Mouse (Mus musculus) MEL (cell line): ENCODE measurements at regions not wholly inside any gene's neighbourhood (a gene's known extent, or its start where the extent isn't known, plus 50 kb on each side); places are given as distances from the start of the nearest gene placed in this dataset.

Experiments
- DNase-seq: peaks from one replicate; pipeline ENCODE4 v3.0.0; 2011; ENCODE audit warnings: low read depth, low spot score
- H3K27ac ChIP-seq: 2 replicates; pipeline ENCODE4 v1.5.1; 2012; ENCODE audit warnings: low read depth, mild to moderate bottlenecking, control low read depth, low read length, moderate library complexity; ENCODE audit not compliant: control insufficient read depth
- H3K27me3 ChIP-seq, 2 experiments: fragments of 150-350 bp in 1 of 2; sonication (generic) in 1 of 2; 2 replicates each; pipeline ENCODE4 v1.6.1; 2012; ENCODE audit warnings: low read length in 2 of 2, mild to moderate bottlenecking in 2 of 2, improper control_type of control experiment in 1 of 2, moderate library complexity in 1 of 2; ENCODE audit not compliant: insufficient read depth in 2 of 2, control insufficient read depth in 1 of 2
- H3K36me3 ChIP-seq, 2 experiments: 2 replicates each; pipeline ENCODE4 v1.6.1; 2012 to 2014; ENCODE audit warnings: low read length in 2 of 2, improper control_type of control experiment in 1 of 2, inconsistent platforms in 1 of 2, mild to moderate bottlenecking in 1 of 2; ENCODE audit not compliant: insufficient read depth in 2 of 2, control insufficient read depth in 1 of 2
- H3K4me1 ChIP-seq, 2 experiments: fragments of 150-350 bp in 1 of 2; sonication (generic) in 1 of 2; 2 replicates each; pipeline ENCODE4 v1.6.1; 2012; ENCODE audit warnings: low read length in 2 of 2, improper control_type of control experiment in 1 of 2, mild to moderate bottlenecking in 1 of 2; ENCODE audit not compliant: insufficient read depth in 2 of 2, control insufficient read depth in 1 of 2
- H3K4me3 ChIP-seq, 2 experiments: fragments of 150-350 bp in 1 of 2; sonication (generic) in 1 of 2; 2 replicates each; pipeline ENCODE4 v1.5.1; 2012; ENCODE audit warnings: low read depth in 2 of 2, low read length in 2 of 2, mild to moderate bottlenecking in 2 of 2, moderate library complexity in 2 of 2, control low read depth in 1 of 2, improper control_type of control experiment in 1 of 2; ENCODE audit not compliant: control insufficient read depth in 1 of 2, insufficient read depth in 1 of 2
- H3K79me2 ChIP-seq: 2 replicates; pipeline ENCODE4 v1.6.1; 2012; ENCODE audit warnings: mild to moderate bottlenecking, low read length, moderate library complexity; ENCODE audit not compliant: control insufficient read depth, poor library complexity, insufficient read depth
- H3K9ac ChIP-seq: 2 replicates; pipeline ENCODE4 v1.6.1; 2012; ENCODE audit warnings: low read depth, mild to moderate bottlenecking, control low read depth, low read length, moderate library complexity; ENCODE audit not compliant: control insufficient read depth, poor library complexity, severe bottlenecking
- H3K9me3 ChIP-seq: fragments of 150-350 bp; sonication (generic); replicated peaks from 2 replicates; pipeline ENCODE4 v1.6.1; 2012; ENCODE audit warnings: mild to moderate bottlenecking, low read length, improper control_type of control experiment, moderate library complexity; ENCODE audit not compliant: insufficient read depth
- BHLHE40 ChIP-seq: IDR thresholded peaks from 2 replicates; pipeline ENCODE4 v1.6.1; 2012; ENCODE audit warnings: low read depth, mild to moderate bottlenecking, inconsistent platforms, low read length, improper control_type of control experiment, borderline replicate concordance
- CHD1 ChIP-seq: IDR thresholded peaks from 2 replicates; pipeline ENCODE4 v1.6.1; 2012; ENCODE audit warnings: low read depth, mild to moderate bottlenecking, inconsistent platforms, low read length, improper control_type of control experiment
- CTCF ChIP-seq, 3 experiments: IDR thresholded peaks in 2 of 3; conservative IDR thresholded peaks in 1 of 3; 2 replicates each; pipeline ENCODE4 v1.5.1; 2011 to 2012; ENCODE audit warnings: low read length in 3 of 3, low read depth in 2 of 3, mild to moderate bottlenecking in 2 of 3, improper control_type of control experiment in 1 of 3, inconsistent platforms in 1 of 3, mixed read lengths in 1 of 3, moderate library complexity in 1 of 3; ENCODE audit not compliant: control insufficient read depth in 1 of 3, insufficient read depth in 1 of 3, poor library complexity in 1 of 3, severe bottlenecking in 1 of 3
- E2F4 ChIP-seq: IDR thresholded peaks from 2 replicates; pipeline ENCODE4 v1.6.1; 2011; ENCODE audit warnings: low read depth, low read length, improper control_type of control experiment, borderline replicate concordance
- ELF1 ChIP-seq: IDR thresholded peaks from 2 replicates; pipeline ENCODE4 v1.6.1; 2014; ENCODE audit warnings: low read depth, mild to moderate bottlenecking, inconsistent platforms, low read length, improper control_type of control experiment, moderate library complexity
- GATA1 ChIP-seq: IDR thresholded peaks from 2 replicates; pipeline ENCODE4 v1.6.1; 2011; ENCODE audit warnings: low read depth, low read length, improper control_type of control experiment
- HCFC1 ChIP-seq: IDR thresholded peaks from 2 replicates; pipeline ENCODE4 v1.6.1; 2012; ENCODE audit warnings: low read depth, mild to moderate bottlenecking, inconsistent platforms, low read length, improper control_type of control experiment, moderate library complexity
- JUND ChIP-seq: IDR thresholded peaks from 2 replicates; pipeline ENCODE4 v1.6.1; 2011; ENCODE audit warnings: low read depth, mild to moderate bottlenecking, improper control_type of control experiment, low read length
- MAFK ChIP-seq: IDR thresholded peaks from 2 replicates; pipeline ENCODE4 v1.6.1; 2011; ENCODE audit warnings: low read depth, mild to moderate bottlenecking, low read length, improper control_type of control experiment, borderline replicate concordance
- MAX ChIP-seq: IDR thresholded peaks from 2 replicates; pipeline ENCODE4 v1.6.1; 2011; ENCODE audit warnings: low read length, improper control_type of control experiment
- MAZ ChIP-seq: IDR thresholded peaks from 2 replicates; pipeline ENCODE4 v1.6.1; 2012; ENCODE audit warnings: low read depth, mild to moderate bottlenecking, inconsistent platforms, low read length, improper control_type of control experiment
- MYB ChIP-seq: IDR thresholded peaks from 2 replicates; pipeline ENCODE4 v1.6.1; 2011; ENCODE audit warnings: mild to moderate bottlenecking, low read depth, low read length, improper control_type of control experiment
- NRF1 ChIP-seq: IDR thresholded peaks from 2 replicates; pipeline ENCODE4 v1.6.1; 2014; ENCODE audit warnings: low read depth, mild to moderate bottlenecking, inconsistent platforms, low read length, improper control_type of control experiment, moderate library complexity; ENCODE audit not compliant: poor library complexity, insufficient read depth, severe bottlenecking
- POLR2A ChIP-seq, 2 experiments: IDR thresholded peaks; 2 replicates each; pipeline ENCODE4 v1.6.1; 2011 to 2012; ENCODE audit warnings: low read length in 2 of 2, mild to moderate bottlenecking in 2 of 2, control low read depth in 1 of 2, improper control_type of control experiment in 1 of 2, low read depth in 1 of 2, moderate library complexity in 1 of 2; ENCODE audit not compliant: control insufficient read depth in 1 of 2, insufficient read depth in 1 of 2, poor library complexity in 1 of 2
- POLR2AphosphoS5 ChIP-seq: IDR thresholded peaks from 2 replicates; pipeline ENCODE4 v1.6.1; 2012; ENCODE audit warnings: low read depth, borderline replicate concordance, mild to moderate bottlenecking, inconsistent platforms, low read length, moderate library complexity, mixed read lengths
- RAD21 ChIP-seq: IDR thresholded peaks from 2 replicates; pipeline ENCODE4 v1.6.1; 2011; ENCODE audit warnings: mild to moderate bottlenecking, low read depth, low read length, improper control_type of control experiment
- SIN3A ChIP-seq: IDR thresholded peaks from 2 replicates; pipeline ENCODE4 v1.6.1; 2012; ENCODE audit warnings: low read length, improper control_type of control experiment, inconsistent platforms
- SMC3 ChIP-seq: IDR thresholded peaks from 2 replicates; pipeline ENCODE4 v1.6.1; 2011; ENCODE audit warnings: low read depth, low read length, improper control_type of control experiment
- TAL1 ChIP-seq: IDR thresholded peaks from 2 replicates; pipeline ENCODE4 v1.6.1; 2012; ENCODE audit warnings: mild to moderate bottlenecking, inconsistent platforms, low read length, moderate library complexity, mixed read lengths
- TBP ChIP-seq: IDR thresholded peaks from 2 replicates; pipeline ENCODE4 v1.8.0; 2011; ENCODE audit warnings: low read depth, low read length, improper control_type of control experiment
- TCF12 ChIP-seq: IDR thresholded peaks from 2 replicates; pipeline ENCODE4 v1.6.1; 2014; ENCODE audit warnings: low read depth, mild to moderate bottlenecking, inconsistent platforms, low read length, improper control_type of control experiment, moderate library complexity
- USF1 ChIP-seq: IDR thresholded peaks from 2 replicates; pipeline ENCODE4 v1.6.1; 2014; ENCODE audit warnings: low read depth, mild to moderate bottlenecking, inconsistent platforms, low read length, improper control_type of control experiment, moderate library complexity
- USF2 ChIP-seq, 2 experiments: IDR thresholded peaks; 2 replicates each; pipeline ENCODE4 v1.6.1; 2011 to 2012; ENCODE audit warnings: improper control_type of control experiment in 2 of 2, low read length in 2 of 2, borderline replicate concordance in 1 of 2, inconsistent platforms in 1 of 2, low read depth in 1 of 2, mild to moderate bottlenecking in 1 of 2; ENCODE audit not compliant: insufficient read depth in 1 of 2
- ZC3H11A ChIP-seq: IDR thresholded peaks from 2 replicates; pipeline ENCODE4 v1.6.1; 2012; ENCODE audit warnings: low read depth, mild to moderate bottlenecking, inconsistent platforms, low read length, improper control_type of control experiment
- ZMIZ1 ChIP-seq: IDR thresholded peaks from 2 replicates; pipeline ENCODE4 v1.6.1; 2012; ENCODE audit warnings: low read depth, mild to moderate bottlenecking, inconsistent platforms, low read length, improper control_type of control experiment, moderate library complexity
- ZNF384 ChIP-seq: IDR thresholded peaks from 2 replicates; pipeline ENCODE4 v1.6.1; 2012; ENCODE audit warnings: low read depth, mild to moderate bottlenecking, inconsistent platforms, low read length, improper control_type of control experiment

DNA sequence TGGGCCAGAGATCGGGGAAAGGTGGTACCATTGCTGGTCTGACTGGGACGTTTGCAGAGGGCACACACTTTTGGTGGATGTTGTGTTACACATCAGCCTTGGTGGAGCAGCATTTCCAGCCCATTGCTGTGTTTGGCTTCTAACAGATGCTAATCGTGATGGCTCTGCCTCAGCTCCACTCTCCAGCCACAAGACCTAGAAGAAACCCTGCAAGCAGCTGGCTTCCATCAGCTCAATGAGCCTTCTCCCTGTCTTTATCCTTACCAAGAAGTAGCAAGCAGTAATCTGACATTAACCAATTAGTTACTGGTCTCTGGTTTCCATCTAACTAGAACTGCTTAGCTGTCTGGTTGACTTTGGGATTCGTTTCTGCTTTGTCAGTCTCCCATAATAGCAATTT is 188.8 kb downstream of the Ly86 start:
- Histone ChIP-seq H3K9me3 (no peaks in the 10 kb centered on the region), H3K36me3 (no peaks in the 10 kb centered on the region), H3K4me3 (no peak overlapping the region), H3K27me3 (peaks cover 1 to 5% of the 10 kb centered on the region in 2 experiments; a peak in 3 of 4 replicates), H3K27ac (no peak overlapping the region), H3K4me1 (no peaks in the 10 kb centered on the region), H3K79me2 (no peaks in the 10 kb centered on the region), H3K9ac (no peak overlapping the region)
- TF ChIP-seq MAX (no peak), POLR2AphosphoS5 (no peak), SMC3 (no peak), RAD21 (no peak), USF2 (IDR thresholded peaks at IDR 0.05; ENCODE audit: borderline replicate concordance in 1 of 2, insufficient read depth in 1 of 2, low read depth in 1 of 2, low read length in 2 of 2) (no peak), SIN3A (no peak), JUND (no peak), CTCF (IDR thresholded peaks at IDR 0.05 in 2 of 3, conservative IDR thresholded peaks at IDR 0.05 in 1 of 3; ENCODE audit: control insufficient read depth in 1 of 3, insufficient read depth in 1 of 3, low read depth in 2 of 3, low read length in 3 of 3, poor library complexity in 1 of 3, severe bottlenecking in 1 of 3) (no peak), NRF1 (no peak), ZC3H11A (no peak), TAL1 (no peak), HCFC1 (no peak), CHD1 (no peak), BHLHE40 (no peak), USF1 (no peak), ZMIZ1 (no peak), POLR2A (IDR thresholded peaks at IDR 0.05; ENCODE audit: control insufficient read depth in 1 of 2, insufficient read depth in 1 of 2, low read depth in 1 of 2, low read length in 2 of 2, poor library complexity in 1 of 2) (no peak), MAZ (no peak), MAFK (no peak), GATA1 (no peak)
- DNase-seq = no peak

DNA sequence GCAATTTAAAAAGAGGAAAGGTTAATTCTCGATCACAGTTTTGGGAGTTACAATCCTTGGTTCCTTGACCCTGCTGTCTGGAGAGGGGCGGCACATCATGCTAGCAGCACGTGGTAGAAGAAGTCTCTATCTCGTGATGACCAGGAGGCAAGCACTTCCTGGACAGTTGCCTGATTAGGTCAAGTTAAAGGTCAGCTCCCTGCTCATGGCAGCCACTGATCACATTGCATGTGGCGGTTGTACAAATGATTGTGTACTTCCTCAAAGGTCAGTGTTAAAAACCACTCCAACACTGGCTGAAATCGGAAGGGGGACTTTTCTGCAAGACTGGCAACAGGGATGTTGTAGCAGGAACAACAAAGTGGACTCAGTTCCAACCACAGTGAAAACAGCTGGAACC is 192.3 kb downstream of the Ly86 start:
- Histone ChIP-seq H3K27ac (no peak overlapping the region), H3K36me3 (no peaks in the 10 kb centered on the region), H3K79me2 (no peaks in the 10 kb centered on the region), H3K27me3 (peaks cover 0 to 2% of the 10 kb centered on the region in 2 experiments; a peak in 3 of 4 replicates), H3K4me3 (no peak overlapping the region), H3K9ac (no peak overlapping the region), H3K4me1 (no peaks in the 10 kb centered on the region), H3K9me3 (no peaks in the 10 kb centered on the region)
- TF ChIP-seq MYB = no peak
- no peak for TF ChIP-seq TBP
- no peak for TF ChIP-seq JUND
- TF ChIP-seq E2F4 = no peak
- TF ChIP-seq GATA1 = no peak
- TF ChIP-seq ELF1 = no peak
- no peak for TF ChIP-seq TCF12
- no peak for TF ChIP-seq ZNF384
- DNase-seq = no peak
